Mouse (Mus musculus) stomach, postnatal 0 days (tissue): ENCODE data around the gene Dnajc30.

ENCODE experiments used
- CTCF ChIP-seq: IDR thresholded peaks from 2 replicates; pipeline ENCODE4 v1.5.1; 2016; ENCODE audit warnings: antibody characterized with exemption, low read depth, mild to moderate bottlenecking, moderate library complexity
- EP300 ChIP-seq: optimal IDR thresholded peaks from 2 replicates; pipeline ENCODE3; 2016; ENCODE audit warnings: antibody characterized with exemption

DNA sequence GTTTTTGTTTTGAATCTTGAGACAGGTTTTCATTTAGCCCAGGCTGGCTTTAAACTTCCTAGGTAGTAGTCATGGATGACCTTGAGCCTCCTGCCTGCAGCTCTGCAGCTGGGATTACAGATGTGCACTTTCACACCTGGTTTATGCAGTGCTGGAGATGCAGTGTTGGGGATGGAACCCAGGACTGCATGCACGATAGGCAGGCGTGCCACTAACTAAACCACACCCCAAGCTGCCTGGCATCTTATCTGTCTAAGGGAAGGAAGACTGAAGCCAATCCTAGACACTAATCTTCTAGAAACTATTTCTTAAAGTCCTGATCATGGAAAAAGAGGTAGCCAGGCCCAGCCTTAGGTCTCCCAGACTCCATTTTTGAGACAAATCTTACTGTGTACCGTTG, 6.4 kb downstream of the Dnajc30 start:
- TF ChIP-seq CTCF (no peak), EP300 (no peak)
